Mouse (Mus musculus): Measurements from ENCODE around the gene Creld2. TPM values are rescaled to one million over a fixed set of nuclear protein-coding genes. Genes with fewer than 3 reads are reported as not detected.

Gene Creld2
- polyA plus RNA-seq, 1 experiment from 2014 or later: 63.8 TPM

DNA sequence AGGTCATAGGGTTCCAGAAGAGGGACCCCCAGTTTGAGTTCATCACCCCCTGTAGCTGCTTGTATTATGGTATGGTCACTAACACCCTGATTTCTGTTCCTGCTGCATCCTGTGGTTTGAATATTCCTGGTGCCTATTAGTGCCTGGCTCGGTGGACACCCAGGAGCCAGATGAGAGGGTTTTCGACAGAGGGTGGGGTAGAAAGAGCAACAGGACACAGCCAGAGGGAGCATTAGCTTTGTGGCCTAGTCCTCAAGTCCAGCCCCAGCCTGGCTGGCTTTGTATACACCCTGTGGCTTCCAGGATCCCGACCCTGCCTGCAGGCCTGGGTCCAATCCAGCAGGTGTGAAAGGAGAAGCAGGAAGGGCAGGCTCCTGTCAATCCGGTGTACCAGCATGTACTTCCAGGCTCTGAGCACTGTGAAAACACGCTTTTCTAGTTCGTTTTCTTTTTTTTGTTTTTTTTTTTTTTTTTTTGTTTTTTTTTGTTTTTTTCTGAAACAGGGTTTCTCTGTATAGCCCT, 36.5 kb downstream of the Creld2 start:
- Histone ChIP-seq H3K9me3 (replicated peaks) (no peaks in the 10 kb centered on the region), H3K4me3 (replicated peaks) (no peak overlapping the region), H3K36me3 (no peaks in the 10 kb centered on the region), H3K4me1 (0 out of 2 replicates have a peak, but pooled peaks cover 7% of the 10 kb centered on the region), H3K27me3 (replicated peaks) (no peaks in the 10 kb centered on the region), H3K9ac (replicated peaks) (no peak overlapping the region), H3K4me2 (no peak overlapping the region), H3K27ac (replicated peaks) (no peak overlapping the region)
- no peak for ATAC-seq (ENCODE audit: low FRiP score)
- WGBS: 79% methylated on average over 6 of the region's 6 CpGs

DNA sequence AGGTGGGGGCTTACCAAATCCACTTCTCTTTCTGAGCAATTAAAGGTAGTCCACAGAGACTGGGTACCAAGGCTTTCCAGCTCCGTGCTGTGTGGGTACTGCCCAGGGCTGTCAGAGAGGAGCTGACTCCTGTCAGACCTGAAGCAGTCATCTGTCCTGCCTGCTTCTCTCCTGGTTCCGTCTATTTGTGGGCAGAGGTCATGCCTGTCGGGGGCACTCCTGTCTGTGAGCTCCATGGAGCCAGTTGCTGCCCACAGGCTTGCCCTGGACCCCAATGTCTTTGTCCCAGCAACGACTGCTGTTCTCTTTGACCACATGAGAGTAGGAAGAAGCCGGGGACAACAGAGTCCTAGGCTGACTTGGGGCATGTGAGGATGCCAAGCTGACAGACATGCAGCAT, 37.2 kb downstream of the Creld2 start:
- H3K27me3 ChIP-seq (replicated peaks): no peaks in the 10 kb centered on the region
- no peak overlapping the region for H3K27ac ChIP-seq (replicated peaks)
- H3K36me3 ChIP-seq: no peaks in the 10 kb centered on the region
- no peak overlapping the region for H3K4me3 ChIP-seq (replicated peaks)
- no peaks in the 10 kb centered on the region for H3K9me3 ChIP-seq (replicated peaks)
- ATAC-seq (ENCODE audit: low FRiP score): no peak
- H3K4me1 ChIP-seq: peaks cover 8% of the 10 kb centered on the region
- H3K9ac ChIP-seq (replicated peaks): no peak overlapping the region
- WGBS: 84% methylated on average over 5 of the region's 5 CpGs
- no peak overlapping the region for H3K4me2 ChIP-seq

DNA sequence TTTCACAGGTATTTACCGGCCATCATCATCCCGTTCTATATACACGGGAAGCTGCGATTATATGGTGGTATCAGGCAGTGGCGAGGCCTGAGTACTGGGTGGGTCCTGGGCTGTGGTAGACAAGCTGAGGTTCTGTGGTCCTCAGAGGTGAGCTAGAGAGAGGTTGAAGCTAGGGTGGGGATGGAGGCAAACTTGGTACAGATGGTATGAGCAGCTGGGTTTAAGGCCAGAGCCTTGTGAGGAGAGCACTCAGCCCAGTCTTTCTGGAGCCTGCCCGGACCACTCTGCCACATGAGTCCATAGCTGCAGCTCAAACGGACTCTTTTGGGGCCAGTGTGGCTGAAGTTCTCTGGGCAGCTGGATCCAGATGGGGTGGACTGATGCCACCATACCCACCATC, 37.9 kb downstream of the Creld2 start:
- Histone ChIP-seq H3K36me3 (no peaks in the 10 kb centered on the region), H3K27me3 (replicated peaks) (no peaks in the 10 kb centered on the region), H3K4me3 (replicated peaks) (no peak overlapping the region), H3K27ac (replicated peaks) (no peak overlapping the region), H3K4me1 (peaks cover 9% of the 10 kb centered on the region), H3K9ac (replicated peaks) (no peak overlapping the region), H3K4me2 (no peak overlapping the region), H3K9me3 (replicated peaks) (no peaks in the 10 kb centered on the region)
- 95% methylated on average over 7 of the region's 7 CpGs for WGBS
- no peak for ATAC-seq (ENCODE audit: low FRiP score)

- peaks cover 9% of the 10 kb centered on the region for H3K4me1 ChIP-seq
- WGBS: 92% methylated on average over 3 of the region's 3 CpGs
- ATAC-seq (ENCODE audit: low FRiP score): no peak
- H3K36me3 ChIP-seq: no peaks in the 10 kb centered on the region
- H3K27me3 ChIP-seq (replicated peaks): no peaks in the 10 kb centered on the region
- H3K9ac ChIP-seq (replicated peaks): no peak overlapping the region
- H3K4me3 ChIP-seq (replicated peaks): no peak overlapping the region
- H3K27ac ChIP-seq (replicated peaks): no peak overlapping the region
- H3K9me3 ChIP-seq (replicated peaks): no peaks in the 10 kb centered on the region
- no peak overlapping the region for H3K4me2 ChIP-seq
Observed at GRCm38 (mm10) chr15:88858141-88858541, 38.7 kb downstream of the Creld2 start.

GRCm38 (mm10) chr15:88858707-88859106, 39.3 kb downstream of the Creld2 start:
- no peaks in the 10 kb centered on the region for H3K27me3 ChIP-seq (replicated peaks)
- H3K9me3 ChIP-seq (replicated peaks): no peaks in the 10 kb centered on the region
- no peak overlapping the region for H3K4me2 ChIP-seq
- no peak overlapping the region for H3K27ac ChIP-seq (replicated peaks)
- H3K9ac ChIP-seq (replicated peaks): no peak overlapping the region
- WGBS: 75% methylated on average over 2 of the region's 2 CpGs
- H3K36me3 ChIP-seq: no peaks in the 10 kb centered on the region
- H3K4me3 ChIP-seq (replicated peaks): no peak overlapping the region
- ATAC-seq (ENCODE audit: low FRiP score): no peak
- peaks cover 9% of the 10 kb centered on the region for H3K4me1 ChIP-seq

DNA sequence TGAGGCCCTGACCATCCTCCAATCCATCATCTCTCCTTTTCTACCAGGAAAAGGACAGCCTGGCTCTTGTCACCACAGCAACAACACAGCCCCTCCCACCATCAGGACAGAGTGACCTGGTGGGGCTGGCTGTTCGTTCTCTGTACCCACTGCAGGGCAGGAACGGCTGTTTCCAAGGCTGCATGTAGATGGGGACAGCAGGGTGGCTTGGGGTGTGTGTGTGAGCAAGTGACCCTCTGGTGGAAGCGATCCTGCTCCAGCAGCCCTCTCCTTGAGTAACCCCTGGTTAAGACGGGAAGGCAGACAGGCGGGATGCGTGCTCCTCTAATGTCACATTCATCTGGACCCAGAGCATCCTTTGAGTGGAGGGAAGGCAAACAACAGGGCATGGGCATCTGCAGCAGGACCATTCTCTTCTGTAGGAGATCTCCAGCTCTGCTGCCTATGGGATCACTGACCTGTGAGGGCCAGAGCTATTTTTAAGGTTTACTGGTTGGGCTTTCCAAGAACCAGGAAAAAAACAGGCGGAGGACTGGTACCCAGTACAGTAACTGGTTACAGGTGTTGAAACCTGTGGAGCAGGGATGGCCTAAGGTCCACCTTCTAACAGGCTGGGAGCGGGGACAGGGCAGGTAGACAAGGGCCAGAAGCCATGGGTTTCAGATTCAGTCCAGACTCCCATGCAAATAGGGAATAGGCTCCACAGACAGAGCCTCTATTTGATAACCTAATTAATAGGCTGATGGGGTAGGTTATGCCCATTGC, 39.9 kb downstream of the Creld2 start:
- H3K9ac ChIP-seq (replicated peaks): no peak overlapping the region

DNA sequence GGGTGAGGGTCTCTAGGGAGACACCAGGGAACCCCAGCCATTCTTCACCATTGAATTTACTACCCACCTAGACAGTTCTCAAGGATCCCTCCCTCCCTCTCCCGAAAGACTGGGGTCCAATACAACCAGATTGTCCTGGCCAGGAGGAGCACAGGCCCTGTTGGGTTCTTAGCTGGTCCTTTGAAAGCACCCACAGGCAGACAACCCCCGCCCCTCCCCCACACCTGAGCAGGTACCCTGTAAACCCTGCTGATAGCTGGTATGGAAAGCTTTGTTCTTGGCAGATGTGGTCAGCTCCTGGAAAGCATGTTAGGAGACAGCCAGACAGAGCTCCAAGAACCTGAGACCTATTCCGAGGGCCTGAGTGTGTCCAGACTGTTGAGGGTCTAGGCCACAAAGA, 41.3 kb downstream of the Creld2 start:
- Histone ChIP-seq H3K4me3 (replicated peaks) (0 out of 2 replicates have a peak overlapping the region, but pooled peaks have one; percentile 95), H3K9me3 (replicated peaks) (no peaks in the 10 kb centered on the region), H3K27ac (replicated peaks) (no peak overlapping the region), H3K27me3 (replicated peaks) (no peaks in the 10 kb centered on the region), H3K36me3 (peaks cover 10% of the 10 kb centered on the region), H3K4me2 (no peak overlapping the region), H3K4me1 (peaks cover 26% of the 10 kb centered on the region), H3K9ac (replicated peaks) (no peak overlapping the region)
- WGBS: 94% methylated on average over 3 of the region's 3 CpGs
- no peak for ATAC-seq (ENCODE audit: low FRiP score)

More for the DNA sequence above, 39.9 kb downstream of the Creld2 start:
- ATAC-seq (ENCODE audit: low FRiP score): no peak
- 75% methylated on average over 8 of the region's 8 CpGs for WGBS
- no peak overlapping the region for H3K27ac ChIP-seq (replicated peaks)
- peaks cover 16% of the 10 kb centered on the region for H3K4me1 ChIP-seq
- H3K36me3 ChIP-seq: no peaks in the 10 kb centered on the region
- no peaks in the 10 kb centered on the region for H3K9me3 ChIP-seq (replicated peaks)
- no peak overlapping the region for H3K4me3 ChIP-seq (replicated peaks)
- H3K27me3 ChIP-seq (replicated peaks): no peaks in the 10 kb centered on the region
- no peak overlapping the region for H3K4me2 ChIP-seq

GRCm38 (mm10) chr15:88861772-88862622, 42.6 kb downstream of the Creld2 start, which contains the start of gene Pim3:
TSS of gene Pim3 (plus strand) at chr15:88862186.
- ATAC-seq (ENCODE audit: low FRiP score): peak; percentile 81
- peaks cover 32% of the 10 kb centered on the region for H3K4me1 ChIP-seq
- H3K9ac ChIP-seq (replicated peaks): peak within 1 kb of the TSS; percentile 87
- H3K9me3 ChIP-seq (replicated peaks): no peaks in the 10 kb centered on the region
- H3K36me3 ChIP-seq: peaks cover 20% of the 10 kb centered on the region
- H3K27ac ChIP-seq (replicated peaks): peak within 1 kb of the TSS; percentile 99
- under 1% methylated on average over 101 of the region's 107 CpGs for WGBS
- H3K4me2 ChIP-seq: peak within 1 kb of the TSS; percentile 92
- H3K4me3 ChIP-seq (replicated peaks): peak within 1 kb of the TSS; percentile 95
- H3K27me3 ChIP-seq (replicated peaks): no peaks in the 10 kb centered on the region

DNA sequence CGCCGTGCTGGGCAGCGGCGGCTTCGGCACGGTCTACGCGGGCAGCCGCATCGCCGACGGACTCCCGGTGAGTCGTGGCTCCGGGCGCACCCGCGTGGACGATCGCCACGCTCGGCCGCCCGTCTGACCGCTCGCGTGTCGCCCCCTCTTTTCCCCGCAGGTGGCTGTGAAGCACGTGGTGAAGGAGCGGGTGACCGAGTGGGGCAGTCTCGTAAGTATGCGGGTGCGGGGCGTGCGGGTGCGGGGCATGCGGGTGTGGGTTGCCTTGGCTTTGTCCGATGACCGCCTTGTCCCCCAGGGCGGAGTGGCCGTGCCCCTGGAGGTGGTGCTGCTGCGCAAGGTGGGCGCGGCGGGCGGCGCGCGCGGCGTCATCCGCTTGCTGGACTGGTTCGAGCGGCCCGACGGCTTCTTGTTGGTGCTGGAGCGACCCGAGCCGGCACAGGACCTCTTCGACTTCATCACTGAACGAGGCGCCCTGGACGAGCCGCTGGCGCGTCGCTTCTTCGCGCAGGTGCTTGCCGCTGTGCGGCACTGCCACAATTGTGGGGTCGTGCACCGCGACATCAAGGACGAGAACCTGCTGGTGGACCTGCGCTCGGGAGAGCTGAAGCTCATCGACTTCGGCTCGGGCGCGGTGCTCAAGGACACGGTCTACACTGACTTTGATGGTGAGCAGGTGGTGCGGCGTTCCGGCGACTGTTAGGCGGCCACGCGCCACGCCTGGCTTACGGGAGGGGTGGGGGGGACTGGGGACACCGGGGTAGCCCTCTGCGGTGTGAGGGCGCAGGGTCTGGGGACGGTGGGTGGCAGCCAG, 43.6 kb downstream of the Creld2 start:
- no peaks in the 10 kb centered on the region for H3K9me3 ChIP-seq (replicated peaks)

GRCm38 (mm10) chr15:88863695-88864231, 44.3 kb downstream of the Creld2 start:
- under 1% methylated on average over 36 of the region's 39 CpGs for WGBS
- peak overlapping the region; percentile 87 for H3K9ac ChIP-seq (replicated peaks)
- no peaks in the 10 kb centered on the region for H3K9me3 ChIP-seq (replicated peaks)
- ATAC-seq (ENCODE audit: low FRiP score): peak; percentile 74
- peaks cover 25% of the 10 kb centered on the region for H3K36me3 ChIP-seq
- no peaks in the 10 kb centered on the region for H3K27me3 ChIP-seq (replicated peaks)
- peak overlapping the region; percentile 95 for H3K4me3 ChIP-seq (replicated peaks)
- peak overlapping the region; percentile 92 for H3K4me2 ChIP-seq
- peak overlapping the region; percentile 99 for H3K27ac ChIP-seq (replicated peaks)
- peaks cover 32% of the 10 kb centered on the region for H3K4me1 ChIP-seq

More for the DNA sequence above, 43.6 kb downstream of the Creld2 start:
- H3K27ac ChIP-seq (replicated peaks): peak overlapping the region; percentile 99
- WGBS: 0% methylated on average over 96 of the region's 98 CpGs
- ATAC-seq (ENCODE audit: low FRiP score): peak; percentile 2; the same call in 1 of the 2 replicates
- H3K4me1 ChIP-seq: peaks cover 32% of the 10 kb centered on the region
- peaks cover 25% of the 10 kb centered on the region for H3K36me3 ChIP-seq
- H3K9ac ChIP-seq (replicated peaks): peak overlapping the region; percentile 87
- no peaks in the 10 kb centered on the region for H3K27me3 ChIP-seq (replicated peaks)
- H3K4me3 ChIP-seq (replicated peaks): peak overlapping the region; percentile 95
- peak overlapping the region; percentile 92 for H3K4me2 ChIP-seq

All from neural tube, embryonic 15.5 days (tissue).